Mouse (Mus musculus): ENCODE results near the gene Map1s. TPM values are rescaled to one million over a fixed set of nuclear protein-coding genes. Genes with fewer than 3 reads are reported as not detected.
A peak's percentile ranks its signal among the peaks of the same experiment; 100 is the strongest.

The Map1s gene
- polyA plus RNA-seq, 1 experiment = 62.2 TPM

- 4% methylated on average over 8 of the region's 8 CpGs for WGBS
Measured at GRCm38 (mm10) chr8:70905463-70905830, 285 bp upstream of the Map1s start.

GRCm38 (mm10) chr8:70907518-70907917 is 1.8 kb downstream of the Map1s start:
- no peak overlapping the region for H3K4me3 ChIP-seq (ENCODE audit: extremely low read depth, insufficient read depth, insufficient read length)
- H3K27me3 ChIP-seq (ENCODE audit: control insufficient read depth, insufficient read depth, low read length) = no peaks in the 10 kb centered on the region
- H3K4me1 ChIP-seq (ENCODE audit: control insufficient read depth, insufficient read depth, insufficient read length) = peaks cover 12% of the 10 kb centered on the region; the same call in 1 of the 2 replicates
- no peak for TF ChIP-seq POLR2A (IDR thresholded peaks at IDR 0.05; ENCODE audit: low read depth, low read length)
- WGBS = 78% methylated on average over 2 of the region's 2 CpGs
- DNase-seq (ENCODE audit: low read depth in 1 of 2, low spot score in 2 of 2) = no peak
- peaks cover 3% of the 10 kb centered on the region; the same call in 1 of the 2 replicates for H3K36me3 ChIP-seq (ENCODE audit: control insufficient read depth, insufficient read depth, low read length)
- H3K27ac ChIP-seq (ENCODE audit: insufficient read depth, low read length) = no peak overlapping the region

More at GRCm38 (mm10) chr8:70905463-70905830, 285 bp upstream of the Map1s start:
- TF ChIP-seq POLR2A (IDR thresholded peaks at IDR 0.05; ENCODE audit: low read depth, low read length) (no peak), CTCF (IDR thresholded peaks at IDR 0.05; ENCODE audit: extremely low read depth, insufficient read depth, insufficient read length, insufficient replicate concordance) (no peak)
- no peaks in the 10 kb centered on the region for H3K36me3 ChIP-seq (ENCODE audit: control insufficient read depth, insufficient read depth, low read length)
- H3K4me1 ChIP-seq (ENCODE audit: control insufficient read depth, insufficient read depth, insufficient read length) = peaks cover 12% of the 10 kb centered on the region; the same call in 1 of the 2 replicates
- H3K4me3 ChIP-seq (ENCODE audit: extremely low read depth, insufficient read depth, insufficient read length) = peak overlapping the region; percentile 86
- DNase-seq (ENCODE audit: low read depth in 1 of 2, low spot score in 2 of 2) = no peak
- peak overlapping the region; percentile 86; the same call in 1 of the 2 replicates for H3K27ac ChIP-seq (ENCODE audit: insufficient read depth, low read length)
- H3K27me3 ChIP-seq (ENCODE audit: control insufficient read depth, insufficient read depth, low read length) = no peaks in the 10 kb centered on the region

- 93% methylated on average over 5 of the region's 5 CpGs for WGBS
- DNase-seq (ENCODE audit: low read depth in 1 of 2, low spot score in 2 of 2) = no peak
- Histone ChIP-seq H3K36me3 (ENCODE audit: control insufficient read depth, insufficient read depth, low read length) (peaks cover 38% of the 10 kb centered on the region), H3K4me1 (ENCODE audit: control insufficient read depth, insufficient read depth, insufficient read length) (peaks cover 4% of the 10 kb centered on the region; the same call in 1 of the 2 replicates), H3K27me3 (ENCODE audit: control insufficient read depth, insufficient read depth, low read length) (no peaks in the 10 kb centered on the region), H3K27ac (ENCODE audit: insufficient read depth, low read length) (no peak overlapping the region), H3K4me3 (ENCODE audit: extremely low read depth, insufficient read depth, insufficient read length) (no peak overlapping the region)
- no peak for TF ChIP-seq POLR2A (IDR thresholded peaks at IDR 0.05; ENCODE audit: low read depth, low read length)
- TF ChIP-seq CTCF (IDR thresholded peaks at IDR 0.05; ENCODE audit: extremely low read depth, insufficient read depth, insufficient read length, insufficient replicate concordance) = no peak
Measured at GRCm38 (mm10) chr8:70911596-70911995, 5.9 kb downstream of the Map1s start.

GRCm38 (mm10) chr8:70912955-70913354 is 7.2 kb downstream of the Map1s start:
- H3K27me3 ChIP-seq (ENCODE audit: control insufficient read depth, insufficient read depth, low read length) = no peaks in the 10 kb centered on the region
- no peaks in the 10 kb centered on the region for H3K4me1 ChIP-seq (ENCODE audit: control insufficient read depth, insufficient read depth, insufficient read length)
- WGBS = 96% methylated on average over 30 of the region's 30 CpGs
- no peak for DNase-seq (ENCODE audit: low read depth in 1 of 2, low spot score in 2 of 2)
- H3K4me3 ChIP-seq (ENCODE audit: extremely low read depth, insufficient read depth, insufficient read length) = no peak overlapping the region
- H3K27ac ChIP-seq (ENCODE audit: insufficient read depth, low read length) = no peak overlapping the region
- TF ChIP-seq CTCF (IDR thresholded peaks at IDR 0.05; ENCODE audit: extremely low read depth, insufficient read depth, insufficient read length, insufficient replicate concordance) (no peak), POLR2A (IDR thresholded peaks at IDR 0.05; ENCODE audit: low read depth, low read length) (no peak)
- H3K36me3 ChIP-seq (ENCODE audit: control insufficient read depth, insufficient read depth, low read length) = peaks cover 46% of the 10 kb centered on the region

- H3K27ac ChIP-seq (ENCODE audit: insufficient read depth, low read length) = no peak overlapping the region
- 94% methylated on average over 26 of the region's 26 CpGs for WGBS
- peaks cover 47% of the 10 kb centered on the region for H3K36me3 ChIP-seq (ENCODE audit: control insufficient read depth, insufficient read depth, low read length)
- H3K27me3 ChIP-seq (ENCODE audit: control insufficient read depth, insufficient read depth, low read length) = no peaks in the 10 kb centered on the region
- H3K4me3 ChIP-seq (ENCODE audit: extremely low read depth, insufficient read depth, insufficient read length) = no peak overlapping the region
- TF ChIP-seq POLR2A (IDR thresholded peaks at IDR 0.05; ENCODE audit: low read depth, low read length) (no peak), CTCF (IDR thresholded peaks at IDR 0.05; ENCODE audit: extremely low read depth, insufficient read depth, insufficient read length, insufficient replicate concordance) (no peak)
- DNase-seq (ENCODE audit: low read depth in 1 of 2, low spot score in 2 of 2) = no peak
- no peaks in the 10 kb centered on the region for H3K4me1 ChIP-seq (ENCODE audit: control insufficient read depth, insufficient read depth, insufficient read length)
Measured at GRCm38 (mm10) chr8:70913523-70913922, 7.8 kb downstream of the Map1s start.

- DNase-seq (ENCODE audit: low read depth in 1 of 2, low spot score in 2 of 2) = no peak
- no peak overlapping the region for H3K4me3 ChIP-seq (ENCODE audit: extremely low read depth, insufficient read depth, insufficient read length)
- H3K36me3 ChIP-seq (ENCODE audit: control insufficient read depth, insufficient read depth, low read length) = peaks cover 47% of the 10 kb centered on the region
- H3K27ac ChIP-seq (ENCODE audit: insufficient read depth, low read length) = no peak overlapping the region
- WGBS = 95% methylated on average over 17 of the region's 17 CpGs
- no peaks in the 10 kb centered on the region for H3K4me1 ChIP-seq (ENCODE audit: control insufficient read depth, insufficient read depth, insufficient read length)
- H3K27me3 ChIP-seq (ENCODE audit: control insufficient read depth, insufficient read depth, low read length) = no peaks in the 10 kb centered on the region
- TF ChIP-seq POLR2A (IDR thresholded peaks at IDR 0.05; ENCODE audit: low read depth, low read length) (no peak), CTCF (IDR thresholded peaks at IDR 0.05; ENCODE audit: extremely low read depth, insufficient read depth, insufficient read length, insufficient replicate concordance) (no peak)
Measured at GRCm38 (mm10) chr8:70914704-70915103, 9.0 kb downstream of the Map1s start.

GRCm38 (mm10) chr8:70920049-70920922 is 14.6 kb downstream of the Map1s start:
- Histone ChIP-seq H3K27me3 (ENCODE audit: control insufficient read depth, insufficient read depth, low read length) (no peaks in the 10 kb centered on the region), H3K4me3 (ENCODE audit: extremely low read depth, insufficient read depth, insufficient read length) (no peak overlapping the region), H3K36me3 (ENCODE audit: control insufficient read depth, insufficient read depth, low read length) (peaks cover 20% of the 10 kb centered on the region), H3K27ac (ENCODE audit: insufficient read depth, low read length) (no peak overlapping the region), H3K4me1 (ENCODE audit: control insufficient read depth, insufficient read depth, insufficient read length) (no peaks in the 10 kb centered on the region)
- DNase-seq (ENCODE audit: low read depth in 1 of 2, low spot score in 2 of 2) = no peak
- TF ChIP-seq CTCF (IDR thresholded peaks at IDR 0.05; ENCODE audit: extremely low read depth, insufficient read depth, insufficient read length, insufficient replicate concordance) = no peak
- WGBS = 87% methylated on average over 9 of the region's 9 CpGs

Data from spleen, adult 2 months (tissue).